8 mouse cellular contexts compared by ENCODE assay signal in the genomic region with DNA sequence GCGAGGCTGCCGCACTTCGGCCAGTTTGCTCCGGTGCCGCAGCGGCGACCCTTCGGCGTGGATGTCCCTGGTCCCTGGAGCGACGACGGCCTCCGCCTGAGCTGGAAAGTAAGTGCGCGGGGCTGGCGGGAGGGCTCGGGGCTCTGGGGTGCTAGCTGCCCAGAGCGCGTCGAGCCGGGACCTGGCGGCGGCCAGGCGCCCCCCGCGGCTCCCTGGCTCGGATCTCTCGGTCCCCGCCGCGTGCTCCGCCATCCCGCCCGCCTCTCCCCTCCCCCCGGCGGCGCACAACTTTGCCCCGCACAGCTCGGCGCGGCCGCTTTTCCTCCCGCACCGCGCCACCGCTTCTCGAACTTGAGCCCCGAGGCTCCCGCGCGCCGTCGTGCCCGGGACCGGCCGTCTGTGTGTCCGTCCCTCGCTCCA. TPM values are rescaled to one million over a fixed set of nuclear protein-coding genes. Genes with fewer than 3 reads are reported as not detected.
DNase-seq lines count a peak whose midpoint lies in the region; ATAC-seq and TF ChIP-seq lines count a peak whose summit lies in the region.

No protein-coding gene starts in this region.

- WGBS in heart, embryonic 13.5 days, result under 1% methylated on average over 51 of the region's 58 CpGs
- WGBS in forebrain, embryonic 15.5 days, result 1% methylated on average over 51 of the region's 58 CpGs

- TF ChIP-seq POLR2A in bone marrow macrophage, adult 2 months (IDR thresholded peaks at IDR 0.05; ENCODE audit: borderline replicate concordance, low read depth, low read length), result no peak

- 0 out of 2 replicates have a peak, but pooled peaks have one; percentile 11 for ATAC-seq in heart, embryonic 13.5 days (ENCODE audit: extremely low read depth, insufficient number of reproducible peaks, low FRiP score, low TSS enrichment)
- ATAC-seq in forebrain, embryonic 15.5 days (replicated peaks), result peak; percentile 68
- ATAC-seq in monocyte, adult 5-6 weeks (replicated peaks; ENCODE audit: insufficient number of reproducible peaks, low FRiP score, low TSS enrichment, poor library complexity, severe bottlenecking), result no peak

- H3K36me3 ChIP-seq in heart, embryonic 13.5 days, result no peaks in the 10 kb centered on the region
- H3K36me3 ChIP-seq in forebrain, embryonic 15.5 days, result no peaks in the 10 kb centered on the region

- no peak for DNase-seq in heart, postnatal 10 days
- peak; percentile 17 to 34 for DNase-seq in B cell, adult 2 months
- DNase-seq in liver, result peak; percentile 28
- peak; percentile 6 for DNase-seq in ovary, postnatal 14 days (ENCODE audit: low spot score)

- H3K27me3 ChIP-seq in heart, embryonic 13.5 days (replicated peaks), result no peaks in the 10 kb centered on the region
- H3K27me3 ChIP-seq in forebrain, embryonic 15.5 days, result no peaks in the 10 kb centered on the region

- peak overlapping the region; percentile 96 for H3K4me3 ChIP-seq in heart, embryonic 13.5 days
- H3K4me3 ChIP-seq in bone marrow macrophage, adult 2 months (ENCODE audit: insufficient read depth, low read length), result peak overlapping the region; percentile 99
- peak overlapping the region; percentile 97 for H3K4me3 ChIP-seq in forebrain, embryonic 15.5 days

- no peak for TF ChIP-seq CTCF in bone marrow macrophage, adult 2 months (IDR thresholded peaks at IDR 0.05; ENCODE audit: low read depth, low read length)

- no peaks in the 10 kb centered on the region for H3K9me3 ChIP-seq in heart, embryonic 13.5 days
- H3K9me3 ChIP-seq in forebrain, embryonic 15.5 days, result no peaks in the 10 kb centered on the region

- H3K4me2 ChIP-seq in heart, embryonic 13.5 days, result peak overlapping the region; percentile 81
- H3K4me2 ChIP-seq in forebrain, embryonic 15.5 days (replicated peaks), result peak overlapping the region; percentile 66

- H3K27ac ChIP-seq in heart, embryonic 13.5 days (replicated peaks), result peak overlapping the region; percentile 97
- H3K27ac ChIP-seq in bone marrow macrophage, adult 2 months (ENCODE audit: insufficient read depth, low read depth, low read length), result peak overlapping the region; percentile 58
- peak overlapping the region; percentile 88 for H3K27ac ChIP-seq in forebrain, embryonic 15.5 days (replicated peaks)

- intact Hi-C loops in heart, postnatal 10 days (cut with DNase I), result loop anchor here (5.0 kb wide), 5 partner anchors 46 to 276 kb away; no protein-coding TSS in a partner anchor

- H3K9ac ChIP-seq in heart, embryonic 13.5 days, result peak overlapping the region; percentile 97
- peak overlapping the region; percentile 73 for H3K9ac ChIP-seq in forebrain, embryonic 15.5 days (replicated peaks)

- peaks cover 30% of the 10 kb centered on the region for H3K4me1 ChIP-seq in heart, embryonic 13.5 days
- peaks cover 12% of the 10 kb centered on the region for H3K4me1 ChIP-seq in bone marrow macrophage, adult 2 months (ENCODE audit: control insufficient read depth, insufficient read depth, low read length)
- H3K4me1 ChIP-seq in forebrain, embryonic 15.5 days, result peaks cover 28% of the 10 kb centered on the region

RNA-seq across cellular contexts. Expression of a gene that starts 0.4 kb away (rescaled TPM):
- polyA plus RNA-seq in heart, embryonic 13.5 days (2015; fragmentation: Nextera tagmentation; extraction: Ambion mirVana), result 32.4 and 37.6 TPM in 2 replicates
- 100 to 1,000 TPM; 191 to 198 TPM for total RNA-seq in heart, postnatal 10 days (2021)
- polyA plus RNA-seq in bone marrow macrophage, adult 2 months (2012; ENCODE audit: insufficient read depth, insufficient read length, missing spikeins), result 20.0 and 23.9 TPM in 2 replicates
- 23.1 and 23.9 TPM in 2 replicates for polyA plus RNA-seq in forebrain, embryonic 15.5 days (2015; fragmentation: Nextera tagmentation; extraction: Ambion mirVana)
- 16.6 to 23.4 TPM (median 22.2 TPM) in 3 replicates for total RNA-seq in monocyte, adult 5-6 weeks (2017)

RNA-seq across cellular contexts. Expression of a gene that starts 0.5 kb away (rescaled TPM):
- polyA plus RNA-seq in heart, embryonic 13.5 days (2015; fragmentation: Nextera tagmentation; extraction: Ambion mirVana), result 0.88 and 0.89 TPM in 2 replicates
- 1 to 10 TPM; 2.3 to 2.6 TPM for total RNA-seq in heart, postnatal 10 days (2021)
- 0.27 TPM in 1 of 2 replicates, not detected in the other for polyA plus RNA-seq in bone marrow macrophage, adult 2 months (2012; ENCODE audit: insufficient read depth, insufficient read length, missing spikeins)
- 4.1 and 4.8 TPM in 2 replicates for polyA plus RNA-seq in forebrain, embryonic 15.5 days (2015; fragmentation: Nextera tagmentation; extraction: Ambion mirVana)
- total RNA-seq in monocyte, adult 5-6 weeks (2017), result 0.19 to 1.1 TPM in 2 of 3 replicates, not detected in the other

Comparison
In these comparisons a context has a peak if more than half of its experiments do, and no peak if none do; other contexts are left out.
1. DNase-seq: peak in B cell, adult 2 months (2 of 2), liver (single experiment) and ovary, postnatal 14 days (single experiment); none in heart, postnatal 10 days (0 of 2).
2. Peak in every context shown above with its lines, with median percentiles within 50 percentile points of each other: H3K27ac ChIP-seq and H3K4me3 ChIP-seq.